Mouse (Mus musculus) embryo, embryonic 11.5 days (tissue): ENCODE measurements around the gene Ccng2.
A peak's percentile ranks its signal among the peaks of the same experiment; 100 is the strongest.

Experiments used
- DNase-seq: peaks from one replicate; pipeline ENCODE4 v3.0.0-alpha.2; 2012; ENCODE audit warnings: low read depth, low spot score

The Ccng2 gene

GRCm38 (mm10) chr5:93263396-93264075, 3.5 kb upstream of the Ccng2 start:
- no peak for DNase-seq

- DNase-seq: no peak
These were observed 2.8 kb upstream of the Ccng2 start for GRCm38 (mm10) chr5:93264136-93264700.

- no peak for DNase-seq
These were observed 1.8 kb upstream of the Ccng2 start for GRCm38 (mm10) chr5:93265164-93265800.

GRCm38 (mm10) chr5:93265801-93266580, 1.1 kb upstream of the Ccng2 start:
- DNase-seq: no peak

GRCm38 (mm10) chr5:93267851-93268606, 972 bp downstream of the Ccng2 start:
- DNase-seq: peak; percentile 80

GRCm38 (mm10) chr5:93270095-93270494, 3.0 kb downstream of the Ccng2 start:
- DNase-seq: no peak

- DNase-seq: no peak
These were observed 3.7 kb downstream of the Ccng2 start for GRCm38 (mm10) chr5:93270721-93271120.

- DNase-seq: no peak
These were observed 15.5 kb downstream of the Ccng2 start for GRCm38 (mm10) chr5:93282446-93283107.

- no peak for DNase-seq
These were observed 16.1 kb downstream of the Ccng2 start for GRCm38 (mm10) chr5:93283109-93283508.

- no peak for DNase-seq
These were observed 21.5 kb downstream of the Ccng2 start for GRCm38 (mm10) chr5:93288553-93288952.

- no peak for DNase-seq
These were observed 23.2 kb downstream of the Ccng2 start for GRCm38 (mm10) chr5:93290282-93290681.

GRCm38 (mm10) chr5:93296341-93296746, 29.3 kb downstream of the Ccng2 start:
- no peak for DNase-seq

- DNase-seq: no peak
These were observed 29.7 kb downstream of the Ccng2 start for GRCm38 (mm10) chr5:93296754-93297153.

GRCm38 (mm10) chr5:93297311-93297710, 30.3 kb downstream of the Ccng2 start:
- DNase-seq: no peak

GRCm38 (mm10) chr5:93305126-93305830, 38.2 kb downstream of the Ccng2 start:
- DNase-seq: no peak

- DNase-seq: no peak
These were observed 41.9 kb downstream of the Ccng2 start for GRCm38 (mm10) chr5:93308909-93309308.

- peak; percentile 14 for DNase-seq
These were observed 56.4 kb downstream of the Ccng2 start for GRCm38 (mm10) chr5:93323320-93324001.
